Mouse (Mus musculus) CH12.LX (cell line): ENCODE measurements around the gene Hip1r.

Experiments used
- CTCF ChIP-seq, 2 experiments: IDR thresholded peaks in 1 of 2; conservative IDR thresholded peaks in 1 of 2; 2 replicates each; pipeline ENCODE4 v1.5.1; 2011 to 2012; ENCODE audit warnings: low read depth in 2 of 2, low read length in 2 of 2, improper control_type of control experiment in 1 of 2, inconsistent platforms in 1 of 2, mild to moderate bottlenecking in 1 of 2, moderate library complexity in 1 of 2
- EP300 ChIP-seq: IDR thresholded peaks from 2 replicates; pipeline ENCODE4 v1.6.1; 2011; ENCODE audit warnings: low read length, improper control_type of control experiment
- IRF4 ChIP-seq: IDR thresholded peaks from 2 replicates; pipeline ENCODE4 v1.6.1; 2014; ENCODE audit warnings: low read depth, mild to moderate bottlenecking, inconsistent platforms, low read length, improper control_type of control experiment
- JUND ChIP-seq: conservative IDR thresholded peaks from 2 replicates; pipeline ENCODE4 v1.6.1; 2011; ENCODE audit warnings: low read depth, low read length, improper control_type of control experiment
- MAX ChIP-seq: IDR thresholded peaks from 2 replicates; pipeline ENCODE4 v1.6.1; 2011; ENCODE audit warnings: low read length, improper control_type of control experiment
- MEF2A ChIP-seq: IDR thresholded peaks from 2 replicates; pipeline ENCODE4 v1.6.1; 2014; ENCODE audit warnings: low read depth, mild to moderate bottlenecking, inconsistent platforms, low read length, improper control_type of control experiment, borderline replicate concordance
- NRF1 ChIP-seq: IDR thresholded peaks from 2 replicates; pipeline ENCODE4 v1.6.1; 2014; ENCODE audit warnings: low read depth, mild to moderate bottlenecking, inconsistent platforms, low read length, improper control_type of control experiment, moderate library complexity
- PAX5 ChIP-seq: IDR thresholded peaks from 2 replicates; pipeline ENCODE4 v1.6.1; 2012; ENCODE audit warnings: low read length, inconsistent platforms, mixed read lengths
- TCF12 ChIP-seq: IDR thresholded peaks from 2 replicates; pipeline ENCODE4 v1.6.1; 2014; ENCODE audit warnings: low read depth, mild to moderate bottlenecking, inconsistent platforms, low read length, improper control_type of control experiment
- UBTF ChIP-seq: IDR thresholded peaks from 2 replicates; pipeline ENCODE4 v1.6.1; 2012; ENCODE audit warnings: low read depth, mild to moderate bottlenecking, inconsistent platforms, low read length, improper control_type of control experiment, moderate library complexity
- USF1 ChIP-seq: IDR thresholded peaks from 2 replicates; pipeline ENCODE4 v1.6.1; 2014; ENCODE audit warnings: low read depth, mild to moderate bottlenecking, inconsistent platforms, low read length, improper control_type of control experiment
- USF2 ChIP-seq: conservative IDR thresholded peaks from 2 replicates; pipeline ENCODE4 v1.6.1; 2011; ENCODE audit warnings: low read depth, low read length, improper control_type of control experiment
- ZKSCAN1 ChIP-seq: IDR thresholded peaks from 2 replicates; pipeline ENCODE4 v1.6.1; 2012; ENCODE audit warnings: low read depth, inconsistent platforms, low read length, improper control_type of control experiment, borderline replicate concordance

- no peak for TF ChIP-seq CTCF (conservative IDR thresholded peaks at IDR 0.05 in 1 of 2, IDR thresholded peaks at IDR 0.05 in 1 of 2; ENCODE audit: low read depth in 2 of 2, low read length in 2 of 2)
- TF ChIP-seq TCF12: no peak
- no peak for TF ChIP-seq NRF1
- no peak for TF ChIP-seq MEF2A
- no peak for TF ChIP-seq ZKSCAN1
- TF ChIP-seq USF2: no peak
- no peak for TF ChIP-seq EP300
- no peak for TF ChIP-seq PAX5
- TF ChIP-seq JUND: no peak
- TF ChIP-seq IRF4: no peak
- no peak for TF ChIP-seq UBTF
- no peak for TF ChIP-seq USF1
- no peak for TF ChIP-seq MAX
Observed at GRCm38 (mm10) chr5:123979980-123980369, 6.5 kb downstream of the Hip1r start.
